Mouse (Mus musculus): ENCODE measurements around the gene Trpm1. TPM values are rescaled to one million over a fixed set of nuclear protein-coding genes. Genes with fewer than 3 reads are reported as not detected.
"Not testable (repeated sequence)": the region's sequence is repeated elsewhere in the genome, so short reads cannot be mapped to it uniquely, and the experiment has no call there.

Trpm1 gene
- 0.83 and 1.0 TPM in 2 replicates for polyA plus RNA-seq (2015; fragmentation: Nextera tagmentation; extraction: Ambion mirVana)

DNA sequence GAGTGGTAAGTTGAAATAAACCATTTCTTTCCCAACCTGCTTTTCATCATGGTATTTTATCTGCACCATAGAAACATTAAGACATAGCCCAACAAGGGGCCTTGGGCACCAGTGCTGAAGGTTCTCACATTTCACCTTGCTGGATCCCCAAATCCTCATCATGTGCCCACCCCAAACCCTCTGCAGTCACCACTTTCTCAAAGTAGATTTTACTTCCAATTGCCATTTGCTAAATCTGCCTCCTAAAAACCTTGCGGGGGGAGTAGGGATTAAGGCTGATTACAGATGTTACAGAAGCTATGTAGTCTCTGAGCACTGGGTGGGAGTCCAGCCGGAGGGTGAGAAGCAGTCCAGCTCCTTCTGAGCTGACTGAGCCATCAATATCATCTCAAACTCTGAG, at the start of gene Trpm1:
TSS of gene Trpm1 (plus strand) at position 301 of the 400 bp plus-strand sequence.
- ATAC-seq (ENCODE audit: insufficient number of reproducible peaks, low FRiP score, low TSS enrichment, low read depth), result no peak

DNA sequence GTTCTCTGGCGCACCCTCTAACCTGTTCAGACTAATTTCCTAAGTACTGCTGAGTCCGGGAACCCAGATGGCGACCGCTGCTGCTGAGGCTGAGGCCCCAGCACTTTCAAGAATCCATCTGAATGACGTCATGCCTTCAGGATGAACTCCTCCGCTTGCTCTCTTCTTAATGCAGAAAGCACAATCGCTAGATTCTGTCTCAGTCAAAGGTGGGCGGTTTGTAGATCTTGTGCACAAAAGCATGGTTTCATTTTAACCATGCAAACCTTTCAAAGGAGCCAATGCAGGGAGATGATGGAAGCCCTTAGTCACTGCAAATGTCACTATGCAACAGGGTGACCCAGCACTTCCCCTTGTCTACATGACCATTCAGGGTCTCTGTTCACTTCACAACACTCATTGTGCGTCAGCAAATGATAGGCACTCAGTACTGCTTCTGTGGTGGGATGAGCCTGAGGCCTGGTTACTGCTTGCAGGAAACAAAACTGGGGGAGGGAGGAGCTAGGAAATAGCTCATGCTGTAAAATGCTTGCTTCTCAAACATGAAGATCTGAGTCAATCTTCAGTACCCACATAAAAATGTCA, 31.4 kb upstream of the Trpm1 start:
- H3K27me3 ChIP-seq, result no peaks in the 10 kb centered on the region
- H3K4me3 ChIP-seq, result no peak overlapping the region
- WGBS, result 86% methylated on average over 9 of the region's 9 CpGs
- no peak for ATAC-seq (ENCODE audit: insufficient number of reproducible peaks, low FRiP score, low TSS enrichment, low read depth)
- H3K9me3 ChIP-seq, result no peaks in the 10 kb centered on the region
- H3K36me3 ChIP-seq, result no peaks in the 10 kb centered on the region
- H3K9ac ChIP-seq, result no peak overlapping the region
- no peaks in the 10 kb centered on the region for H3K4me1 ChIP-seq
- H3K4me2 ChIP-seq, result no peak overlapping the region
- H3K27ac ChIP-seq, result no peak overlapping the region

More for the DNA sequence above, at the start of gene Trpm1:
- 90% methylated on average over 2 of the region's 2 CpGs for WGBS
- peaks cover 15% of the 10 kb centered on the region for H3K4me1 ChIP-seq
- no peaks in the 10 kb centered on the region for H3K27me3 ChIP-seq
- no peak within 1 kb of the TSS for H3K9ac ChIP-seq
- H3K27ac ChIP-seq, result no peak within 1 kb of the TSS
- H3K4me2 ChIP-seq, result no peak within 1 kb of the TSS
- no peak within 1 kb of the TSS for H3K4me3 ChIP-seq
- no peaks in the 10 kb centered on the region for H3K36me3 ChIP-seq
- no peaks in the 10 kb centered on the region for H3K9me3 ChIP-seq

DNA sequence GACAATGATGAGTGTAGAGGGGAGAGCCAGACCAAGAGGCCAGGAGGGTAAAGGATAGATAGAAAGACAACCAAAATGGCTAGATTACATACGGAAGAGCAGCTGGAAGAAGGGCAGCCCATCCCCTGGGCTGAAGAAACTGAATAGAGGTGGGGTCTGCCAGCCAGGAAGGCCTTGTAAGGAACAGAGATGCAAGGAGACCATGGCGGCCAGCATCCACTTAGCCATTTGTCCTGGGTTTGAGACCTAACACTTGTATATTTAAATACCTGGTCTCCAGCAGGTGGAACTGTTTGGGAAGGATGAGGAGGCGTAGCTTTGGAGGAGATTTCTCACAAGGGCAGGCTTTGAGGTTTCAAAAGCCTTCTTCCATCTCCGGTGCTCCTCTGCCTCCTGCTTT, 29.9 kb upstream of the Trpm1 start:
- no peaks in the 10 kb centered on the region for H3K36me3 ChIP-seq
- no peak overlapping the region for H3K4me2 ChIP-seq
- no peaks in the 10 kb centered on the region for H3K4me1 ChIP-seq
- H3K9me3 ChIP-seq, result no peaks in the 10 kb centered on the region
- H3K9ac ChIP-seq, result no peak overlapping the region
- no peaks in the 10 kb centered on the region for H3K27me3 ChIP-seq
- 81% methylated on average over 4 of the region's 4 CpGs for WGBS
- ATAC-seq (ENCODE audit: insufficient number of reproducible peaks, low FRiP score, low TSS enrichment, low read depth), result no peak
- H3K27ac ChIP-seq, result no peak overlapping the region
- no peak overlapping the region for H3K4me3 ChIP-seq

DNA sequence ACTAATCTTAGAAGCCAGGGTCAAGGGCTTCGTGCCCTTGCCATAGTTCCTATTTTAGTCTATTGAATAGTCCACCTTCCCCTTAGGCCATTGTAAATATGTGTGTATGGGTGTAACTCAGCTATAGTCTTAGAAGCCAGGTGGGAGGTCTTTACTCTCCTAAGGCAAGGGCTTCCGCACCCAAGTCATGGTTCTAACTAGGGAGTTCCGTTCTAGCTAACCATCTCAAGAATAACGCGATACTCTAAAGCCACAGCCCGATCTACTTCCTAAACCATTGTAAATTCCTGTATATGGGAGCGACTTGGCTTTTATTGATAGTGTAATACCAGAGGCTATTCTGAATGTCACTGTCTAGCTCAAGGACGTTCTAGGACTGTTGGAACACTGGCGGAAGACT, 27.6 kb upstream of the Trpm1 start:
- not testable (repeated sequence) for H3K4me2 ChIP-seq; ATAC-seq (ENCODE audit: insufficient number of reproducible peaks, low FRiP score, low TSS enrichment, low read depth); H3K4me1 ChIP-seq; H3K27me3 ChIP-seq; H3K4me3 ChIP-seq; H3K36me3 ChIP-seq; H3K27ac ChIP-seq; H3K9ac ChIP-seq; H3K9me3 ChIP-seq
- 89% methylated on average over 9 of the region's 9 CpGs for WGBS

DNA sequence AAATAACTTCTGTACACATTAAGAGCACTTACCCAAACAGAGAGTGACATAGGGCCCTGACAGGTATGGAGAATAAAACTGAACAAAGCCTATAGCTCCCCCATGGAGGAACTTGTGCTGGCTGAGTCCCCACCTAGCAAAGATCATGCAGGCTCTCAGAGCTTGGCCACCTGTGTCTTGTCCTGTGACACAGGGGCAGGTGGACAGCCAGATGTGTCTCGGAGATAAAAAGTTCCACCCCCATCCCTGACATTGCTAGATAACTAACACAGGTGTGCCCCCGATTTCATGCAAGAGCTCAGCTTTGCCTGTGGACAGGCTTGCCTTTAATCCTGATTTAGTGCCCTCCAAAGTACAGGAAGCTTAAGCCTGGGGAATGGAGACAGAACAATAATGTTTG, 13.8 kb upstream of the Trpm1 start:
- no peaks in the 10 kb centered on the region for H3K36me3 ChIP-seq
- H3K4me2 ChIP-seq, result no peak overlapping the region
- H3K27me3 ChIP-seq, result no peaks in the 10 kb centered on the region
- no peak overlapping the region for H3K4me3 ChIP-seq
- no peaks in the 10 kb centered on the region for H3K9me3 ChIP-seq
- WGBS, result 66% methylated on average over 2 of the region's 2 CpGs
- no peaks in the 10 kb centered on the region for H3K4me1 ChIP-seq
- no peak overlapping the region for H3K27ac ChIP-seq
- ATAC-seq (ENCODE audit: insufficient number of reproducible peaks, low FRiP score, low TSS enrichment, low read depth), result no peak
- H3K9ac ChIP-seq, result no peak overlapping the region

DNA sequence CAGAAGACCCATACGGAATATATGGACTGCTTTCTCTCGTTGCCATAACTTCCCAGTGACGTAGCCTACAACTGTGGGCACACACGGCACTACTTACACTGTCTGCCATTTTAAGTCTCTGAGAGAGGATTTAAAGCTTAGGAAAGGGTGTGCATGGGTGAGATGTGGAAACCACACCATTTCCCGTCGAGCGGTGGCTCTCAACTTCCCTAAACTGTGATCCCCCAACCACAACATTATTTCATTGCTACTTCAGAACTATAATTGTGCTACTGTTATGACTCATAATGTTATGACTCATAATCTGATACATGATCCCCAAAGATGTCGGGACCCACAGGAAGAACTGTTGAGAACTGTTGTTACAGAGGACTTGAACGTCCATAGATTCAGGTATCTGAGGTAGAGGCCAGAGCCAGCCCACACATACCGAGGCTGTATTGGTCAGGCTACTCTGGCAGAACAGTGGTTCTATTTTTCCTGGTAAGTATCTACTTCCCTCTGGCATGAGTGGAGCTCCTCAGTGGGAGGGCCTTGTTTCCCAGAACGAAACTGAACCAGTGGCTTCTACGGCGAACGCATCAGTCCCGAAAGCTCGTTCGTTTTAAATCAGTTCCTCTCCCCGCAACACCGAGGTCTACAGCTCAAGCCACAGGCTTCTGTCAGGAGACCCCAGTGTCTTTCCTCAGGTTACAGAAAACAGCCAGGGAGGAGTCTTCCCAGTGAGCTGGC, 12.2 kb upstream of the Trpm1 start:
- Histone ChIP-seq H3K27ac (no peak overlapping the region), H3K4me3 (no peak overlapping the region), H3K4me1 (no peaks in the 10 kb centered on the region), H3K9ac (no peak overlapping the region), H3K9me3 (no peaks in the 10 kb centered on the region), H3K4me2 (no peak overlapping the region), H3K36me3 (no peaks in the 10 kb centered on the region), H3K27me3 (no peaks in the 10 kb centered on the region)
- ATAC-seq (ENCODE audit: insufficient number of reproducible peaks, low FRiP score, low TSS enrichment, low read depth), result no peak
- WGBS, result 75% methylated on average over 19 of the region's 19 CpGs

DNA sequence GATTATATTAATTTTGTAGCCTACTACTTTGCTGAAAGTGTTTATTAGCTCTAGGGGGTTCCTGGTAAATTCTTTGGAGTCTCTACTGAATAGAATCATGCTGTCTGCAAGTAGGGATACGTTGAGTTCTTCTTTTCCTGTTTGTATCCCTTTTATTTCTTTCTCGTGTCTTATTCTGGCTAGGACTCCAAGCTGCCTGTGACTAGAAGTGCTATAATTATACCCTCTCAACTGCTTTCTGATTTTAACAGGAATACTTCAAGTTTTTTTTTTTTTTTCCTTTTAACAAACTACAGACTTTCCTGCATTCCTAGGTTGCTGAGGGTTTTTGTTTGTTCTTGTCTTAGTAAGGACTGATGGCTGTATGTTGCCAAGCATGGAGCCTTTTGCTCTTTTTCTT, 4.3 kb upstream of the Trpm1 start:
- Histone ChIP-seq H3K36me3 (no peaks in the 10 kb centered on the region), H3K4me2 (no peak overlapping the region), H3K4me3 (no peak overlapping the region), H3K9ac (no peak overlapping the region), H3K4me1 (no peaks in the 10 kb centered on the region), H3K9me3 (no peaks in the 10 kb centered on the region), H3K27ac (no peak overlapping the region), H3K27me3 (no peaks in the 10 kb centered on the region)
- no peak for ATAC-seq (ENCODE audit: insufficient number of reproducible peaks, low FRiP score, low TSS enrichment, low read depth)
- WGBS, result 27% methylated on average over 2 of the region's 2 CpGs

DNA sequence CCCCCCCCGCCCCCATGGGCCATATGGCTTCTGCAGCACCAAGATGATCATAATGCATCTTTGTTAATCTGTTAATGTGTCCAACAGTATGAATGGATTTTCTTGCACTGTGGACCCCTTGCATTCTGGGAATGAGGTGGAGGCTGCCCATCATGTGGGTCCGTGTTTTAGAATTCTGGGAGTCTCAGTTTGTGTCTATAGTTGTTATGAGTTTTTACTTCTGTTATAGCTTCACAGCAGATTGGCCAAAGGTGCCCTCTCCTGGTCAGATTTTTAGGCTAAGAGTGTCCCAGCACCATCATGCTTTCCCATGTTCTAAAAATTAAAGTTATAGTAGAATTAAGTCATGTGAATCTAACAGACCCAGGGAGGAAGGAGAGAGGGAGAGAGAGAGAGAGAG, 3.9 kb upstream of the Trpm1 start:
- Histone ChIP-seq H3K27me3 (no peaks in the 10 kb centered on the region), H3K27ac (no peak overlapping the region), H3K9ac (no peak overlapping the region), H3K4me1 (no peaks in the 10 kb centered on the region), H3K36me3 (no peaks in the 10 kb centered on the region), H3K4me2 (no peak overlapping the region), H3K4me3 (no peak overlapping the region), H3K9me3 (no peaks in the 10 kb centered on the region)
- WGBS, result 43% methylated on average over 2 of the region's 2 CpGs
- no peak for ATAC-seq (ENCODE audit: insufficient number of reproducible peaks, low FRiP score, low TSS enrichment, low read depth)

DNA sequence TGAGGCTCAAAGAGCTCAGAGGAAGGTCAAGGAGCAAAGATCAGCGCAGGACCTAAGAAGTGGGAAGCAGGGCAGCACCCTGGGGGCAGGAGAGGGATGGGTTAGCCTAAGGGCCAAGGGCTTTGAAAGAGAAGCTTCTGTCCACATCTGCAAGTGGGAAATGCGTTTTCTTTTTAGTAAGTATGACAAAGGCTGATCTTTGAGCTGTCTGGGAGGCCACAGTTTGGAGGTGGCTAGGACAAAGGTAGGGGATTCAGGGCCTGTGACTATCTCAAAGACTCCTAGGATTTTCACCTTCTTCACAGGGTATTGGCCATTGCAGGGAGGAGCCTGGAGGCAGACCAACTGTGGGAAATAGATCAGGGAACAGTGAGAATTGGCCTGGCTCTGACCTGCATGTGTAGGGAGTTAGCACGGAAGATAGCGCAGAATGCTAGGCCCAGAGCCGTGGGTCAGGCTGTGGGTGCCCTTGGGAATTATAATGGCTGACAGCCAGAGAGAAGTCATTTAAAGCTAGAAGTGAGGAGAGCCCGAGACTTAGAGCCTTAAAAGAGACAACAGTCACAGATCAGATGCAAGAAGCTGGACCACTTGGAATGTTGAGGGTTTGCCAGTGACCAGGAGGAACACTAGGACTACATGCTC, 3.1 kb upstream of the Trpm1 start:
- no peak for ATAC-seq (ENCODE audit: insufficient number of reproducible peaks, low FRiP score, low TSS enrichment, low read depth)
- H3K27ac ChIP-seq, result no peak overlapping the region
- WGBS, result 70% methylated on average over 6 of the region's 6 CpGs
- H3K4me1 ChIP-seq, result peaks cover 3% of the 10 kb centered on the region
- H3K36me3 ChIP-seq, result no peaks in the 10 kb centered on the region
- no peak overlapping the region for H3K4me3 ChIP-seq
- no peaks in the 10 kb centered on the region for H3K27me3 ChIP-seq
- no peak overlapping the region for H3K4me2 ChIP-seq
- H3K9ac ChIP-seq, result no peak overlapping the region
- H3K9me3 ChIP-seq, result no peaks in the 10 kb centered on the region

DNA sequence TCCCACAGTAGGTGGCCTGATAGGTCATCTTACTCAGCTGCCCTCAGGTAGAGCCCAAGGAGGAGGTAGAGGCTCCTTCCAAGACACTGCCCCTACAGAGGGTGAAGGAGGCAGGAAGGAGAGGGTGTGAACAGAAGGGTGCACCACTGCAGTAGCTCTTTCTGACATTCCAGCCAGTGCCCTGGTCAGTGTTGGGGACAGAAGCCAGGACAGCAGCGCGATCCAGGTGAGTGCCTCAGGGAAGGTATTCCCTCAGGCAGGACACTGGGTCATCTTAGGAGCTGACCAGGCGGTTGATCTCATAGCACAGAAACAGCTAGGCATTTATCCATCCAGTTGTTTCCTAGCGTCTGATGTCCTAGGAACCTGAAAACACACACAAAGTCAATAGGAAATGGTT, 1.6 kb downstream of the Trpm1 start:
- ATAC-seq (ENCODE audit: insufficient number of reproducible peaks, low FRiP score, low TSS enrichment, low read depth), result no peak
- no peaks in the 10 kb centered on the region for H3K36me3 ChIP-seq
- WGBS, result 62% methylated on average over 4 of the region's 4 CpGs
- H3K4me2 ChIP-seq, result peak overlapping the region; percentile 30; the same call in 1 of the 2 replicates
- no peak overlapping the region for H3K4me3 ChIP-seq
- H3K27ac ChIP-seq, result no peak overlapping the region
- H3K9me3 ChIP-seq, result no peaks in the 10 kb centered on the region
- no peaks in the 10 kb centered on the region for H3K27me3 ChIP-seq
- H3K9ac ChIP-seq, result no peak overlapping the region
- H3K4me1 ChIP-seq, result peaks cover 26% of the 10 kb centered on the region

DNA sequence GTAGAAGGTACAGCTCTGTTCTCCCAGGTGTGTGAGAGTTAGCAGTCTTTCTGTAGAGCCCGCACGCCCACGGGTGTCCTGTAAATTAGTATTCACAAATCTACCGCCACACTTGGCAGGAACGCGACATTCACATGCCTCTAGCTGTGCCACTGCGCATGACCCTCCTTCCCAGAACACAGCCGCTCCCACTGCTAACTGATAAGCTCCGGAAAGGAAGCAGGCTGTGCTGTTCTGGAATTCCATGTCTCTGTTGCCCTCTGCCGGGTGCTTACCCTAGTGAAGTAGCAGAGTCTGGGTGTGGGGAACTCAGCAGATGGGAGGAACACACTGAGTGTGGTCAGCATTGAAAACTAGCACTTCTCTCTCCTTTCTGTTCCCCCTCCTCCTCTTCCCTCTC, 2.1 kb downstream of the Trpm1 start:
- H3K9me3 ChIP-seq, result no peaks in the 10 kb centered on the region
- ATAC-seq (ENCODE audit: insufficient number of reproducible peaks, low FRiP score, low TSS enrichment, low read depth), result peak; percentile 65; the same call in 1 of the 2 replicates
- H3K4me2 ChIP-seq, result peak overlapping the region; percentile 30; the same call in 1 of the 2 replicates
- H3K4me3 ChIP-seq, result 0 out of 2 replicates have a peak overlapping the region, but pooled peaks have one; percentile 3
- H3K27ac ChIP-seq, result no peak overlapping the region
- WGBS, result 5% methylated on average over 10 of the region's 10 CpGs
- no peak overlapping the region for H3K9ac ChIP-seq
- peaks cover 26% of the 10 kb centered on the region for H3K4me1 ChIP-seq
- H3K36me3 ChIP-seq, result no peaks in the 10 kb centered on the region
- no peaks in the 10 kb centered on the region for H3K27me3 ChIP-seq

DNA sequence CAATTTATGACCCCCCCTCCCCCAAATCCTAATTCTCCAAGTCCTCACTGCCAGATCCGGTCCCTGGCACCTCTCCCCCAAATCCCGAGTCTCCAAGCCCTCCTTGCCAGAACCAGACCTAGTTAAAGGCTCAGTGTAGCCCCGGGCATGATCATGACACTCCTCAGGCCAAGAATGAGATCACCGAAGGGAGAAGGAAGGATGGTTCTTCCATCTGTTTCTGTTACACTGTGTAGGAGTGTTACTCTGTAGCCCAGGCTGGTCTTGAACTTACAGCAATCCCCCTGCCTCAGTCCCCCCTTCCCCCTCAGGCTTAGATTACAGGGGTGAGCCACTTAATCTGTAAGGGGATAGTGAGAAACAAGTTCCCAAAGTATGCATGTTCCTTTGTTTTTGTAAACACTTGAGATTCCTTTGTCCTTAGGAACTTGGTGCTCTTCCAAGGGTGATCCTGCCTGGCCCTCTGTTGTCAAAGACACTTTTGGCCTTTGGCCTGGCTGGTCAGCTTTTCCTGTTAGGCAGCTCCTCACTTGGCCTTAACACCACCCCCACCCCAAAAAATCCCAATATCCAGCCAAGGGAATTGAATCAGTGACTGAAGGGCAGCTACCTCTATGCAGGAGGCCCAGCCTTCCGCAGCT, 2.8 kb downstream of the Trpm1 start:
- H3K9ac ChIP-seq, result no peak overlapping the region
- WGBS, result 63% methylated on average over 5 of the region's 5 CpGs
- no peak for ATAC-seq (ENCODE audit: insufficient number of reproducible peaks, low FRiP score, low TSS enrichment, low read depth)
- no peak overlapping the region for H3K4me2 ChIP-seq
- H3K4me1 ChIP-seq, result peaks cover 26% of the 10 kb centered on the region
- H3K27ac ChIP-seq, result no peak overlapping the region
- H3K27me3 ChIP-seq, result no peaks in the 10 kb centered on the region
- H3K9me3 ChIP-seq, result no peaks in the 10 kb centered on the region
- no peaks in the 10 kb centered on the region for H3K36me3 ChIP-seq
- no peak overlapping the region for H3K4me3 ChIP-seq
